Mouse (Mus musculus): ENCODE data around the gene Tex16. TPM values are rescaled to one million over a fixed set of nuclear protein-coding genes. Genes with fewer than 3 reads are reported as not detected.

Tex16 gene
- polyA plus RNA-seq (2015; fragmentation: Nextera tagmentation; extraction: Ambion mirVana): 0.06 TPM in 1 of 2 replicates, not detected in the other

GRCm38 (mm10) chrX:112010707-112011106 lies at the start of gene Tex16:
Gene Tex16, plus strand, starts transcription at chrX:112011007.
- Histone ChIP-seq H3K27me3 (ENCODE audit: control insufficient read depth, insufficient read depth, low read length) (no peaks in the 10 kb centered on the region), H3K9ac (ENCODE audit: low read length) (no peak within 1 kb of the TSS), H3K27ac (ENCODE audit: low read length) (no peak within 1 kb of the TSS), H3K4me1 (ENCODE audit: control insufficient read depth, insufficient read depth, low read length) (no peaks in the 10 kb centered on the region), H3K9me3 (replicated peaks; ENCODE audit: control insufficient read depth, low read length) (no peaks in the 10 kb centered on the region), H3K4me3 (ENCODE audit: low read length) (no peak within 1 kb of the TSS), H3K36me3 (ENCODE audit: control insufficient read depth, insufficient read depth) (no peaks in the 10 kb centered on the region), H3K4me2 (ENCODE audit: low read depth, low read length) (no peak within 1 kb of the TSS)
- ATAC-seq (replicated peaks; ENCODE audit: extremely low read depth, insufficient read depth, low FRiP score): no peak

- Histone ChIP-seq H3K9me3 (replicated peaks; ENCODE audit: control insufficient read depth, low read length) (no peaks in the 10 kb centered on the region), H3K4me3 (ENCODE audit: low read length) (no peak overlapping the region), H3K4me2 (ENCODE audit: low read depth, low read length) (no peak overlapping the region), H3K9ac (ENCODE audit: low read length) (no peak overlapping the region), H3K27me3 (ENCODE audit: control insufficient read depth, insufficient read depth, low read length) (no peaks in the 10 kb centered on the region), H3K4me1 (ENCODE audit: control insufficient read depth, insufficient read depth, low read length) (no peaks in the 10 kb centered on the region), H3K27ac (ENCODE audit: low read length) (no peak overlapping the region), H3K36me3 (ENCODE audit: control insufficient read depth, insufficient read depth) (no peaks in the 10 kb centered on the region)
- ATAC-seq (replicated peaks; ENCODE audit: extremely low read depth, insufficient read depth, low FRiP score): no peak
- WGBS: 23% methylated on average over 1 of the region's 1 CpGs
Measured at GRCm38 (mm10) chrX:111999661-112000060, 11.1 kb upstream of the Tex16 start.

Other genes starting within 250 kb of the Tex16 start
- gene Gm45194, start 119.6 kb upstream of the Tex16 start, polyA plus RNA-seq (2015; fragmentation: Nextera tagmentation; extraction: Ambion mirVana): not detected in 2 replicates
- not detected in 2 replicates for gene 4933403O08Rik, start 228.0 kb downstream of the Tex16 start, polyA plus RNA-seq (2015; fragmentation: Nextera tagmentation; extraction: Ambion mirVana)

Data from heart, embryonic 16.5 days (tissue).